Mouse (Mus musculus) T-helper 2 cell (primary cell): ENCODE results near the gene Atrip.

Experiments used
- in situ Hi-C: fragments of 300-600 bp; cut with MboI, MseI; formaldehyde crosslinking; loops from one replicate; pipeline ENCODE4 v1.15.1; 2025; ENCODE audit warnings: high pct_unique_total_duplicates

Atrip gene

GRCm38 (mm10) chr9:109059136-109059903 lies 14.6 kb downstream of the Atrip start, which contains the start of gene Trex1:
Gene Trex1, minus strand, starts transcription at chr9:109059734.
- in situ Hi-C loops, result loop anchor here (25.0 kb wide), 1 partner anchor 1522 kb away; the partner anchor contains the start of genes Cyb561d2, Nprl2, Tmem115 and Zmynd10

GRCm38 (mm10) chr9:109058006-109058765 lies 15.7 kb downstream of the Atrip start:
- in situ Hi-C loops, result loop anchor here (25.0 kb wide), 1 partner anchor 1521 kb away; the partner anchor contains the start of genes Cyb561d2, Nprl2, Tmem115 and Zmynd10

- in situ Hi-C loops, result loop anchor here (25.0 kb wide), 1 partner anchor 1520 kb away; the partner anchor contains the start of genes Cyb561d2, Nprl2, Tmem115 and Zmynd10
Measured at GRCm38 (mm10) chr9:109057543-109057942, 16.4 kb downstream of the Atrip start.

GRCm38 (mm10) chr9:109056916-109057315 lies 17.0 kb downstream of the Atrip start:
- in situ Hi-C loops, result loop anchor here (25.0 kb wide), 1 partner anchor 1520 kb away; the partner anchor contains the start of genes Cyb561d2, Nprl2, Tmem115 and Zmynd10

- in situ Hi-C loops, result loop anchor here (25.0 kb wide), 1 partner anchor 1519 kb away; the partner anchor contains the start of genes Cyb561d2, Nprl2, Tmem115 and Zmynd10
Measured at GRCm38 (mm10) chr9:109056081-109056690, 17.7 kb downstream of the Atrip start.

GRCm38 (mm10) chr9:109055271-109056030 lies 18.5 kb downstream of the Atrip start:
- in situ Hi-C loops, result loop anchor here (25.0 kb wide), 1 partner anchor 1518 kb away; the partner anchor contains the start of genes Cyb561d2, Nprl2, Tmem115 and Zmynd10

- in situ Hi-C loops, result loop anchor here (5.0 to 25.0 kb wide), 2 partner anchors 487 to 1517 kb away; partner anchors contain the start of genes Cyb561d2, Dalrd3, Ndufaf3 and Nprl2
Measured at GRCm38 (mm10) chr9:109054712-109055111, 19.2 kb downstream of the Atrip start.

GRCm38 (mm10) chr9:109053851-109054250 lies 20.1 kb downstream of the Atrip start:
- in situ Hi-C loops, result loop anchor here (5.0 to 25.0 kb wide), 2 partner anchors 487 to 1517 kb away; partner anchors contain the start of genes Cyb561d2, Dalrd3, Ndufaf3 and Nprl2

- in situ Hi-C loops, result loop anchor here (5.0 to 25.0 kb wide), 2 partner anchors 486 to 1516 kb away; partner anchors contain the start of genes Cyb561d2, Dalrd3, Ndufaf3 and Nprl2
Measured at GRCm38 (mm10) chr9:109053366-109053765, 20.6 kb downstream of the Atrip start.

GRCm38 (mm10) chr9:109052490-109053260 lies 21.2 kb downstream of the Atrip start:
- in situ Hi-C loops, result loop anchor here (5.0 to 25.0 kb wide), 2 partner anchors 485 to 1515 kb away; partner anchors contain the start of genes Cyb561d2, Dalrd3, Ndufaf3 and Nprl2

GRCm38 (mm10) chr9:109051651-109052489 lies 22.1 kb downstream of the Atrip start:
- in situ Hi-C loops, result loop anchor here (5.0 to 25.0 kb wide), 2 partner anchors 485 to 1515 kb away; partner anchors contain the start of genes Cyb561d2, Dalrd3, Ndufaf3 and Nprl2

- in situ Hi-C loops, result loop anchor here (5.0 to 25.0 kb wide), 2 partner anchors 484 to 1514 kb away; partner anchors contain the start of genes Cyb561d2, Dalrd3, Ndufaf3 and Nprl2
Measured at GRCm38 (mm10) chr9:109051011-109051501, 22.9 kb downstream of the Atrip start.

GRCm38 (mm10) chr9:109050674-109050997 lies 23.3 kb downstream of the Atrip start:
- in situ Hi-C loops, result loop anchor here (5.0 to 25.0 kb wide), 2 partner anchors 483 to 1513 kb away; partner anchors contain the start of genes Cyb561d2, Dalrd3, Ndufaf3 and Nprl2

- in situ Hi-C loops, result loop anchor here (5.0 to 25.0 kb wide), 2 partner anchors 483 to 1513 kb away; partner anchors contain the start of genes Cyb561d2, Dalrd3, Ndufaf3 and Nprl2
Measured at GRCm38 (mm10) chr9:109049996-109050673, 23.8 kb downstream of the Atrip start.

- in situ Hi-C loops, result no loop called here
Measured at GRCm38 (mm10) chr9:109049316-109049715, 24.6 kb downstream of the Atrip start.

- in situ Hi-C loops, result no loop called here
Measured at GRCm38 (mm10) chr9:109046306-109046705, 27.6 kb downstream of the Atrip start.

- in situ Hi-C loops, result no loop called here
Measured at GRCm38 (mm10) chr9:109041351-109041750, 32.6 kb downstream of the Atrip start.
